Mouse (Mus musculus) hindbrain, embryonic 13.5 days (tissue): ENCODE data around the gene Tnfsf9. TPM values are rescaled to one million over a fixed set of nuclear protein-coding genes. Genes with fewer than 3 reads are reported as not detected.

Experiments used
- ATAC-seq: fragments of 200-750 bp; cut with Nextera tagmentation; 2 replicates; pipeline ENCODE4 v1.8.0; 2017; ENCODE audit warnings: moderate TSS enrichment; ENCODE audit not compliant: low FRiP score
- H3K27ac ChIP-seq: fragments of 300-500 bp; sonication (generic); 2 replicates; pipeline ENCODE4 v1.5.1; 2015; ENCODE audit warnings: inconsistent platforms, mild to moderate bottlenecking, moderate library complexity
- H3K27me3 ChIP-seq: fragments of 300-500 bp; sonication (generic); 2 replicates; pipeline ENCODE4 v1.6.1; 2015; ENCODE audit warnings: mild to moderate bottlenecking, inconsistent platforms
- H3K36me3 ChIP-seq: fragments of 300-500 bp; sonication (generic); 2 replicates; pipeline ENCODE4 v1.6.1; 2015; ENCODE audit warnings: mild to moderate bottlenecking, inconsistent platforms
- H3K4me1 ChIP-seq: fragments of 300-500 bp; sonication (generic); replicated peaks from 2 replicates; pipeline ENCODE4 v1.6.1; 2015; ENCODE audit warnings: inconsistent platforms
- H3K4me2 ChIP-seq: fragments of 300-500 bp; sonication (generic); 2 replicates; pipeline ENCODE4 v1.6.1; 2015; ENCODE audit warnings: inconsistent platforms, mild to moderate bottlenecking, moderate library complexity
- H3K4me3 ChIP-seq: fragments of 300-500 bp; sonication (generic); 2 replicates; pipeline ENCODE4 v1.5.1; 2015; ENCODE audit warnings: mild to moderate bottlenecking, inconsistent platforms
- H3K9ac ChIP-seq: fragments of 300-500 bp; sonication (generic); 2 replicates; pipeline ENCODE4 v1.6.1; 2015; ENCODE audit warnings: mild to moderate bottlenecking, inconsistent platforms
- H3K9me3 ChIP-seq: fragments of 300-500 bp; sonication (generic); 2 replicates; pipeline ENCODE4 v1.6.1; 2016; ENCODE audit warnings: inconsistent platforms
- WGBS: fragments of 180-500 bp; shearing (Covaris S2); methylation state at CpG from one replicate; pipeline ENCODE4 v1.1.7; 2015; 5-methylcytosine and 5-hydroxymethylcytosine counted together
- polyA plus RNA-seq: library from polyadenylated mRNA; unstranded; fragments of >200 nt; fragmentation: Nextera tagmentation; extraction: Ambion mirVana; gene quantifications from 2 replicates; pipeline ENCODE4 v1.2.1, GENCODE M21; 2015

The Tnfsf9 gene
- polyA plus RNA-seq = 4.6 and 5.5 TPM in 2 replicates

DNA sequence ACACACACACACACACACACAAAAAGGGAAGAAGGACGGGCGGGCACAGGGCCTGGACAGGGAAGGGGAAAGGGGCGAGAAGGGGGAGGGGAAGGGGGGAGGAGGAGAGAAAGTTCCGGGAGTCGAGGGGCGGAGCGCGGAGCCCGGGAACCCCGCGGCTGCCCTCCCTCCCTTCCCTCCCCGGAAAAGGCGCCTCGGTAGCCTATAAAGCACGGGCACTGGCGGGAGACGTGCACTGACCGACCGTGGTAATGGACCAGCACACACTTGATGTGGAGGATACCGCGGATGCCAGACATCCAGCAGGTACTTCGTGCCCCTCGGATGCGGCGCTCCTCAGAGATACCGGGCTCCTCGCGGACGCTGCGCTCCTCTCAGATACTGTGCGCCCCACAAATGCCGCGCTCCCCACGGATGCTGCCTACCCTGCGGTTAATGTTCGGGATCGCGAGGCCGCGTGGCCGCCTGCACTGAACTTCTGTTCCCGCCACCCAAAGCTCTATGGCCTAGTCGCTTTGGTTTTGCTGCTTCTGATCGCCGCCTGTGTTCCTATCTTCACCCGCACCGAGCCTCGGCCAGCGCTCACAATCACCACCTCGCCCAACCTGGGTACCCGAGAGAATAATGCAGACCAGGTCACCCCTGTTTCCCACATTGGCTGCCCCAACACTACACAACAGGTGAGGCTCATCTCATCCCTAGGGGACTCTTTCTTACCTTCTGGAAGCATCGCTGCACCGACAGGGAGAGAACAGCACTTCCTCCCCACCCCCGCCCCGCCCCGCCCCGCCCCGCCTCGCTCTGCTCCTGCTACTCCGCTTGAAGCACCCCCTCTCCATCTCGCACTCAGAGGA is at the start of gene Tnfsf9:
Gene Tnfsf9 (plus strand): TSS at position 145 of the 854 bp plus-strand sequence.
- Histone ChIP-seq H3K36me3 (no peaks in the 10 kb centered on the region), H3K9me3 (no peaks in the 10 kb centered on the region), H3K27ac (no peak within 1 kb of the TSS), H3K9ac (peak within 1 kb of the TSS; percentile 81), H3K4me2 (peak within 1 kb of the TSS; percentile 85), H3K4me1 (peaks cover 24% of the 10 kb centered on the region), H3K4me3 (peak within 1 kb of the TSS; percentile 63), H3K27me3 (no peaks in the 10 kb centered on the region)
- ATAC-seq = peak; percentile 84
- WGBS = 1% methylated on average over 57 of the region's 61 CpGs

DNA sequence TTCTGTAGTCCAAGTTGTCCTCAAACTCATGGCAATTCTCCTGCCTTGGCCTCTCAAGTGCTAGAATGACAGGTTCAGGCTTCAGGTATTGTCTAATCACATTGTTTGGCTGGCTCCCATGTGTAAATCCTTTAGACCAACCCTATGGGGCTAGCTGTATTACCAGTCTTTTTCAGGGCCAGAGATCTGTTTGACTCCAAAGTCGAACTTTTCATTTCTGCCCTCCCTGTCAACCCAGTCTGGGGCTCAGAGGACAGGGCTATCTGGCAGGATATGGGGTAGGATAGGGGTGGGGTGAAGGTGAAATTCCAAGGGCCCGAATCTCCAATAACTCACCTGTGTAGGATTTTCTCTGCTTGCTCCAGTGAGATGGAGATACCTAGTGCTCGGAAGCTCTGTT is 48.9 kb upstream of the Tnfsf9 start:
- WGBS = 87% methylated on average over 3 of the region's 3 CpGs
- Histone ChIP-seq H3K4me1 (peaks cover 14% of the 10 kb centered on the region), H3K9me3 (no peaks in the 10 kb centered on the region), H3K4me2 (no peak overlapping the region), H3K9ac (no peak overlapping the region), H3K4me3 (no peak overlapping the region), H3K27ac (no peak overlapping the region), H3K36me3 (peaks cover 57% of the 10 kb centered on the region), H3K27me3 (peaks cover 4% of the 10 kb centered on the region)
- ATAC-seq = no peak

DNA sequence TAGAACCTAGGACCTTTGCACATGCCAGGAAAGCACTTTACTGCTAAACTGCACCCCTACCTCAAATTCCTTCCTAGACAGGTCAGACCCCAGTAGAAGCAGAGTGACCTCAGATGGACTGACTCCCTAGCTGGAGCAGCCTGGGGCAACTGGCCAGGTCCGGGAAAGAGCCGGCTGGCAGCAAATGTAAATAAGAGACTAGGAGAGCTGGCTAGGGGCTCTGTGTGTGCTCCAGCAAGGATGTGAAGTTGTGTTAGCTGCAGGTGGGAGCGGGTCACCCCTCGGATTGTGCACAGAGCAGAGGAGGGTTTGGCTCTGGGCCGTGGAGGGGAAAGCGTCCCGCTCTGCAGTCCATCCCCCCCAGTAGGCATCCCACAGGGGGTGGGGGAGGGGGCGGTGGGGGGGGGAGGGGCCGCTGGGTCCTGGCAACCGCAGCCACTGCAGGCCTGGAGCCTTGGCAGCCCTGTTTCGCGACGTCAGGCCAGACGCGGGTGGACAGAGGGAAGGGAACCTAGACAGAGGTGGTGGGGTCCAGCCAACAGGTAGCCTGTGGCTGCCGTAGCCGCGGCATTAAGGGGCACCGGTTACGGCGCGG is 46.1 kb upstream of the Tnfsf9 start, which contains the start of gene Crb3:
Gene Crb3 (plus strand): TSS at position 215 of the 595 bp plus-strand sequence.
- peaks cover 30% of the 10 kb centered on the region for H3K27me3 ChIP-seq
- ATAC-seq = peak; percentile 8
- 1% methylated on average over 15 of the region's 22 CpGs for WGBS

DNA sequence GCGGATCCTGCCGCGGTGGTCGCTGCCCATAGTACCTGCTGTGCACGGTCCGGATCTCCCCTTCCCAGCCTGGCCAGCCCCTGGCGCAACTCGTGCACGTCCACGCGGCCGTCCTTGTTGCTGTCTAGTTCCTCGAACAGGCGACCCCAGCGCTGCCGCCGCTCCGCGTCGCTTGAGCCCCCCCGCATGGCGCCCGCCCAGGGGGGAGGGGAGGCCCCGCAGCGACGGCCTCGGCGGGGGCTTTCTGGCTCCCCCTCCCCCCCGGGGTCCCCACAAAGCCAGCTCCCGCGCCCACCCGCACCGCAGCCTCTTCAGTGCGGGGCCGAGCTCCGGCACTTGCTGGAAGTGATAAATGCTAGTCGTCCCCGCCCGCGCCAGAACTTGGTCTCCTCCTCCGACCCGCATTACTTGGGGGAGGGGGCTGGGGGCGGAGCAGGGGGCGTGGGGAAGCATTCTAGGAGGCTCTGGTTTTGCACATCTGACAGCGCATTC is 45.6 kb upstream of the Tnfsf9 start, which contains the start of gene Slc25a23:
Gene Slc25a23 (minus strand): TSS at position 378 of the 492 bp plus-strand sequence.
- under 1% methylated on average over 44 of the region's 45 CpGs for WGBS
- peak; percentile 80 for ATAC-seq
- no peaks in the 10 kb centered on the region for H3K9me3 ChIP-seq

More for the DNA sequence above, 46.1 kb upstream of the Tnfsf9 start, which contains the start of gene Crb3:
- no peaks in the 10 kb centered on the region for H3K9me3 ChIP-seq
- peaks cover 25% of the 10 kb centered on the region for H3K4me1 ChIP-seq
- peak within 1 kb of the TSS; percentile 85 for H3K9ac ChIP-seq
- H3K4me2 ChIP-seq = peak within 1 kb of the TSS; percentile 66
- peak within 1 kb of the TSS; percentile 85 for H3K27ac ChIP-seq
- peaks cover 30% of the 10 kb centered on the region for H3K36me3 ChIP-seq
- peak within 1 kb of the TSS; percentile 84 for H3K4me3 ChIP-seq

DNA sequence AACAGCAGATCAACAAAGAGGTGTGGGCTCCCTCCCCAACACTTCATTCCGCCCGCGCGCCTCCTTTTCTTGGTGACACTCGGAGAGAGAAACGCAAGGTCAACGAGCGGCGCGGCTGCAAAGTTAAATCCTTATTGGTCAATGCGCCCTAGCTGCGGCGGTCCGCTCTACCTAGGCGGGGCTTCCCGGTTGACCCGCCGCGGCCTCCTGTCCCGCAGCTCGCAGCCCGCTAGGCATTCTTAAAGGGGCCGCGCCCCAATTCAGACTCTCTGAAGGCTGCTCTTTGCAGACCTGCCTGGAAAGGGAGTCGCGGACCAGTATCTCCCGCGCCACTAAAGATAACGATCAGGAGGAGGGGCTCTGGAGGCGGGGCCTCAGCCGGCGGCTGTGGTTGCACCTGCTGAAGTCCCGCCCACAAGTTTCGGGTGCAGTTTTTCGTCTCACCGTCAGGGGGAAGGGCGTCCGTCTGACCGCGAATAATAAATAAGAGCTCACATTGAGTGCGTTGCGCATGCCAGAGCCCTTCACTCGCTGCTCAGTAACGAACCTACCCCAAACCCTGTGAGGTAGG is 44.8 kb upstream of the Tnfsf9 start:
- peak; percentile 92 for ATAC-seq
- peak overlapping the region; percentile 84 for H3K4me3 ChIP-seq
- H3K27ac ChIP-seq = peak overlapping the region; percentile 85
- H3K9me3 ChIP-seq = no peaks in the 10 kb centered on the region
- H3K4me2 ChIP-seq = peak overlapping the region; percentile 66
- H3K9ac ChIP-seq = peak overlapping the region; percentile 85
- WGBS = under 1% methylated on average over 44 of the region's 44 CpGs
- peaks cover 43% of the 10 kb centered on the region for H3K27me3 ChIP-seq
- peaks cover 25% of the 10 kb centered on the region for H3K4me1 ChIP-seq
- peaks cover 17% of the 10 kb centered on the region for H3K36me3 ChIP-seq

More for the DNA sequence above, 45.6 kb upstream of the Tnfsf9 start, which contains the start of gene Slc25a23:
- H3K4me2 ChIP-seq = peak within 1 kb of the TSS; percentile 66
- peaks cover 25% of the 10 kb centered on the region for H3K36me3 ChIP-seq
- peak within 1 kb of the TSS; percentile 84 for H3K4me3 ChIP-seq
- peaks cover 25% of the 10 kb centered on the region for H3K4me1 ChIP-seq
- H3K27me3 ChIP-seq = peaks cover 35% of the 10 kb centered on the region
- H3K9ac ChIP-seq = peak within 1 kb of the TSS; percentile 85
- H3K27ac ChIP-seq = peak within 1 kb of the TSS; percentile 85

DNA sequence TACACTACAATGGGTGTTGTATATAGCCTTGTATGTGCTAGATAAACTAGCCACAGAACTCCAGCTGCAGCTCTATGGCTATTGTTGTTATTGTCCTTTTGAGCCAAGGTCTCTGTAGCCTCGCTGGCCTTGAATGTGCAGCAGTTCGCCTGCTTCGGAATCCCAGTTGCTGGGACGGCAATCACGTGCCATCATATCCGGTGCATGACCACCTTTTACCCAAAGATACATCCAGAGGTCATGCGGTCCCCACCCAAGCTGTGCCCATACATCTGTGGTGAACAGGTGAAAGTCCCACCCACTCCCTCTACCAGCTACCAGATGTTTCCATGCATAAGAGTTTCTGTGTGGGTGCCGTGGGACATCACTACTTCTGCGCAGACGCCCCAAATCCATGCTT is 44.1 kb upstream of the Tnfsf9 start:
- Histone ChIP-seq H3K27me3 (peaks cover 46% of the 10 kb centered on the region), H3K9ac (no peak overlapping the region), H3K4me2 (peak overlapping the region; percentile 66), H3K27ac (0 out of 2 replicates have a peak overlapping the region, but pooled peaks have one; percentile 85), H3K36me3 (peaks cover 9% of the 10 kb centered on the region), H3K4me1 (peaks cover 25% of the 10 kb centered on the region), H3K9me3 (no peaks in the 10 kb centered on the region), H3K4me3 (peak overlapping the region; percentile 84)
- 42% methylated on average over 10 of the region's 10 CpGs for WGBS
- ATAC-seq = no peak

DNA sequence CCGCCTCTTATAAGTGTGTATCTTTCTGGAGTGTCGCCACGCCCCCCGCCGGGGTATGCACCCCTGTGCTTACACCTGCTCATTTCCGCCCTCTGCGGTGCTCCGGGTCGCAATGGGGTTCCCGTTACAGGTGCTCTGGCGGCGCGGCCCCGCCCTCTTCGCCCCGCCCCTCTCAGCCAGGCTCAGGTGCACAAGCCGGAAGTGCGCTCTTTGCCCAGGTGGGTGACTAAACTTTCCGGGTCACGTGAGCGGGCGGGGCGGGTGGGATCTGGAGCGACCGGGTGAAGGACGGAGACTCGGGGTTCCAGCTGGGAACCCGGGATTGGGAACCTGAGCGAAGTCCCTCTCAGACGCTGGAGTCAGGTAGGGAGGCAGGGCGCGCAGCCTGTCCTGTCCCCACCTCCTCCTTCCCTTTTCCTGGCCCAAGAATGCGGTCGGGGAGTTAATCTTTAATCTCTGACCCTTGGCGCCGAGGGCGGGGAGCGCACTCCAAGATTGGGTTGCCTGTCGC is 43.1 kb upstream of the Tnfsf9 start:
- Histone ChIP-seq H3K4me1 (peaks cover 25% of the 10 kb centered on the region), H3K4me2 (peak overlapping the region; percentile 53), H3K9me3 (no peaks in the 10 kb centered on the region), H3K4me3 (peak overlapping the region; percentile 34), H3K27ac (no peak overlapping the region), H3K27me3 (peaks cover 49% of the 10 kb centered on the region), H3K36me3 (peaks cover 3% of the 10 kb centered on the region), H3K9ac (peak overlapping the region; percentile 19; the same call in 1 of the 2 replicates)
- WGBS = 1% methylated on average over 39 of the region's 39 CpGs
- ATAC-seq = no peak

DNA sequence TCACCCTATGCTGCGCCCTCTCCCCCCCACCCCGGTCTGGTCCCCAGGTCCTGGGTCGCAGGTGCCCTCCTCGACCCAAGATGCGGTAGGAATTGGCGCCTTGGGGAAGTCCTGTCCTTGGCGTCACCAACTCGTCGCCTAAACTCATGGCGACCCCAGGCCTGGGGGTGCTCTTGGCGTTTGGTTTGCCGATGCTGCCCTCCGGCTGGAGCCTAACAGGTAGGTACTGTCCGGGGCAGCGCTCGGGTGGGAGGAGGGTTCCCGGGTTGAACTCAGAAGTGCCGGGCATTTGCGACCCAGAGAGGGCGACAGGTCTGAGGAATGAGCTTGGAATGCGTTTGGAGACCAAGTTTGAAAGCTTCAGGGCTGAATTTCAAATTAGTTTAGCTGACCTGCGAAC is 42.6 kb upstream of the Tnfsf9 start:
- Histone ChIP-seq H3K9ac (no peak overlapping the region), H3K4me1 (peaks cover 25% of the 10 kb centered on the region), H3K9me3 (no peaks in the 10 kb centered on the region), H3K4me3 (peak overlapping the region; percentile 34; the same call in 1 of the 2 replicates), H3K4me2 (peak overlapping the region; percentile 53), H3K36me3 (no peaks in the 10 kb centered on the region), H3K27me3 (peaks cover 54% of the 10 kb centered on the region), H3K27ac (no peak overlapping the region)
- under 1% methylated on average over 22 of the region's 22 CpGs for WGBS
- ATAC-seq = no peak

DNA sequence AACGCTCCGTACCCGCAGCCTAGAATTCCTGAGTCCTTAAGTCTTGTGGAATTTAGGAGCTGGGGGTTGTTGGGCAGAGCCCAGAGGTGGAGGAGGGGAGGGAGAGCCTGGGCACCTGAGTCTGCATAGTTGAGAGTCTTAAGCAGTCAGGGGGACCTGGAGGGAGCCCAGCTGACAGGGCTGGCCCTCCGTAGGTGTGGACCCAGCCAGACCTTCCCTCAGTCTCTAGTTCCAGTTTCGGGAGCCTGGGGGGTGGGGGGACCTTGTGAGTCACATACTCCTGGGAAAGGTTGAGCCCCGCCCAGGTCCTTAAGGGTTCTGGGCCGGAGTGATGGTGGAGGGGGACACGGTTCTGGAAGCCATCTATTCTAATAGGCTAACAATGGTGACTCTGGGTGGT is 42.1 kb upstream of the Tnfsf9 start:
- Histone ChIP-seq H3K27ac (no peak overlapping the region), H3K27me3 (peaks cover 55% of the 10 kb centered on the region), H3K4me2 (no peak overlapping the region), H3K36me3 (no peaks in the 10 kb centered on the region), H3K4me3 (no peak overlapping the region), H3K9me3 (no peaks in the 10 kb centered on the region), H3K4me1 (peaks cover 23% of the 10 kb centered on the region), H3K9ac (no peak overlapping the region)
- 11% methylated on average over 8 of the region's 8 CpGs for WGBS
- no peak for ATAC-seq

DNA sequence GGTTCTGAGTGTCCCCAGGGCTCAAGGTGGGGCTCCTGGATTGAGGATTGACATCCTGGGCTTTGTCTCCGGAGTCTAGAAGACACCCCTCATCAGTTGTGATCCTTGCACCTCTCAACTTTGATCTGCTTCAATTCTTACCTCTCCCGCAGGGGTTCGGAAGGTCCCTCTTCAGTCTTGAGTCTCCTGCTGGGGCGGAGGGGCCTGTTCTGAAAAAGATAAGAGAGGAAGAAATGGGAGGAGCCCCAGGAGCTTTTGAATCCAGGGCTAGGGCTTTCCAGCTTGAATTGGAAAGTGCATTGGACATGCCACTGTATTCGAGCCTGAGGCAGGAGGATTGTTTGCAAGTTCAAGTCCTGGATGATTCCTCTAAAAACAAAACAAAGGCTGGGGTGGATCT is 38.2 kb upstream of the Tnfsf9 start:
- Histone ChIP-seq H3K9me3 (no peaks in the 10 kb centered on the region), H3K27me3 (peaks cover 44% of the 10 kb centered on the region), H3K27ac (no peak overlapping the region), H3K4me2 (no peak overlapping the region), H3K9ac (no peak overlapping the region), H3K4me3 (no peak overlapping the region), H3K36me3 (no peaks in the 10 kb centered on the region), H3K4me1 (peaks cover 14% of the 10 kb centered on the region)
- ATAC-seq = no peak
- 64% methylated on average over 5 of the region's 5 CpGs for WGBS

DNA sequence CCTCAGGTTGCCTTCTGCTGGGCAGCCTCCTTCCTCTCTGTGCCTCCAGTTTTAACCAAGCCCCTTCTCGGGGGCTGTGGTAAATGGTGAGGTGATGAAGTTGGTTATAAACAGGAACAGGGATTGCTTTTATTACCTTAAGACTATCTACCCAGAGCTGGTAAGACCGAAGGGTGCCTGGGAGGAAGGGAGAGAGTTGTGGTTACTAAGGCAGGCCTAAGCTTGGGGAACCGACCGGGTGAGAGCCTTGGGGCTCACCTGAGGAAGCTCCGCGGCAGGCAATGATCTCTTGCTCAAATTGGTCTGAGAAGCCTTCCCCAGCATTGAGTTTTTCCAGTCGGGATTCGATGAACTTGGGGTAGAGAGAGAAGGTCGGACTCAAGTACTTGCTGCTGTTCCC is 34.9 kb upstream of the Tnfsf9 start:
- H3K9me3 ChIP-seq = no peaks in the 10 kb centered on the region
- peaks cover 6% of the 10 kb centered on the region; the same call in 1 of the 2 replicates for H3K4me1 ChIP-seq
- peak overlapping the region; percentile 49 for H3K9ac ChIP-seq
- peak overlapping the region; percentile 30 for H3K4me2 ChIP-seq
- 12% methylated on average over 9 of the region's 9 CpGs for WGBS
- no peak overlapping the region for H3K27ac ChIP-seq
- H3K36me3 ChIP-seq = no peaks in the 10 kb centered on the region
- H3K4me3 ChIP-seq = peak overlapping the region; percentile 23
- peaks cover 12% of the 10 kb centered on the region for H3K27me3 ChIP-seq
- no peak for ATAC-seq
